Mouse (Mus musculus): Measurements from ENCODE around the gene Msi2. TPM values are rescaled to one million over a fixed set of nuclear protein-coding genes. Genes with fewer than 3 reads are reported as not detected.

The Msi2 gene
- polyA plus RNA-seq, 3 experiments from 2014 or later: 23.6 to 30.8 (median 26.0) TPM

DNA sequence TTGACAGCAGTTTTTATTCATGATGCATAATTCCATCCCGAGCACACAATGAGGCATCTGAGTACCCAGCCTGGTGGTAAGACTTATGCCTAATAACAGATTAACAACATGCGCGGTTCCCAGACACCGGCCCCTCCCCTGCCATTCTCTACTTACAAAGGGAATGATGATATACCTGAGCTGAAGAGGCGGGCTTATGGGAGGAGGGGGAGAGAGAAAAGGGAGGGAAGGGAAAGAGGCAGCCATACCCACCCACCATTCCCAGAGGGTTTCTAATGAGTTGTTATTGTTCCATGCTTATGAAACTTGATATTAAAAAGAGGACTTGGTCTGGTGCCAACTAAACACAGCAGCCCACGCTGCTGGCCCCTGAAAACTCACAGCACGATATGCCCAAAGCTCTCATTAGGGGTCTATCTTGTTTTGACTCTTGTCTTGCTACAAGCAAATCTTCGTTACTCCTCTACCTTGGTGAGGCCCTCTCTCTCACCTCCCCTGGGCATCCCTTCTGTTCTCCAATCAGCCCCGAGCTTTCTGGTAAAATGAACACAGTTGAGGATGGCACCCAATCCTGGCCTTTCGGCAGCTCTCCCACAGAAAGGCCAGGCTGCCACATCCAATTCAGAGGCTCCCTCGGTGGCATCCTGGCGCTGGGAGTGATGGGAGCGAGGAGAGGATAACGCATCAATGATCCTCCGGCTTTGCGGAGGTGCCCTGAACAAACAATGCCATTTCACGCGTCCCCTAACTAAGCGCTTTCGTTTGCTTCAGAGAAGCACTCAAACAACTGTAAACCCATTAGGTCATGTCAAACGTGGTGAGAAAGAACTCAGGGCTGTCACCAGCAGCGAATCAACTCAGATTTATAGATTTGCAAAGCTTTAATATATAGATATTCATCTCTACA lies 286.7 kb downstream of the Msi2 start:
- no peak for ATAC-seq

GRCm38 (mm10) chr11:88430292-88430691 lies 288.0 kb downstream of the Msi2 start:
- peak; percentile 86 for ATAC-seq

GRCm38 (mm10) chr11:88429680-88430079 lies 288.6 kb downstream of the Msi2 start:
- ATAC-seq: no peak

DNA sequence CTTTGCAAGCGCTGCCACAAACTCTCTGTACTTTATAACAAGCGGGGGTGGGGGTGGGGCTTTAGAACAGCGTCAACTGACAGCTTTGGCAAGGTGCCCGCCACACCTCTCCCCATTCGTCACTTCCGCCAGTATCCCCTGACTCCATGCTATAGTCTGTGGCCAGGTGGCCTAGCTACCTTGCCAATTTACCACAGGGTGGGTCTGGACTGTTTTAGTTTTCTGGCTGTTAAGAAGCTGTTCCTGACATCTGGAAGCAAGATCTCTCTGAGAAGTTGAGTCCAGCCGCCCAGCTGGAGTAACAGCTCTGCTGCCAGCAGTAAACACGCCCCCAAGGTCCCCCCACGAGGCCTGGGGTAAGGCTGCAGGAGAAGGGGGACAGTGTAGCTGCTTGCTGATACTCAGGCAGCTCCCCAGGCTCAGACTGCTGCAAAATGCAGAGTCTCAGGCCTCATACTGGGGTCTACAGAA lies 292.6 kb downstream of the Msi2 start:
- ATAC-seq: no peak

GRCm38 (mm10) chr11:88424034-88424767 lies 294.1 kb downstream of the Msi2 start:
- ATAC-seq: no peak

- ATAC-seq: no peak
Measured at GRCm38 (mm10) chr11:88421057-88421578, 297.2 kb downstream of the Msi2 start.

DNA sequence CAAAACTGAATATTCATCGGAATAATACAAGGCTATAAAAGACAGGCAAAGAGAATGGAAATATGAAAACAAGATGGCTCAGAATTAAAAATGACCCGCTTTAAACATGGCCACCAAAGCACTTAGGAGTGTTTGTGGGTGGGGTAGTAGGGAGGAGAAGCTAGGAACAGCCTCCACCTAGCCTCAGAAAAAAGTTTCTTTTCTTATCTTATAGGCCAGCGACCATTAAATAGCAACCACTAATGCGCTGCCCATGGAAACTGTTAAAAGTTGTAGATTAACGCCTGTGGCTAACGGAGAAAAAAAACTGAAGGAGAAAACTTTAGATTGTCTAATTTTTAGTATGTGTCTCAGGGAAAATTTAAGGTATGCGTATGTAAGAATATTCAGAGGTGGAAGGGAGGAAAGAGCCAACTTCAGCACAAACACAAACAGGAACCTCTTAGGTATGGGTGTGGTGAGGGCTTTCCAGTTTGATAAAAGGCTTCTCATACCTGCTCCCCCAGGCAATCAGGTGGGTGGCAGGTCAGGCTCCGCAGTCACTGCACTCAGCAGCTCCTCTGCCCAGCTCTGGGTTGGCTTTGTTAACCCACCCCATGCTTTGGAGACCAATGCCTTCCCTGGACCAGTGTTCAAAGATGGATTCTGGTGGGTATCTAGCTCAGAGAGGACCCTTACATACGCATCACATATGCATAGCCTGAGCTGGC lies 298.5 kb downstream of the Msi2 start:
- ATAC-seq: no peak

GRCm38 (mm10) chr11:88419064-88419463 lies 299.2 kb downstream of the Msi2 start:
- ATAC-seq: no peak

GRCm38 (mm10) chr11:88414157-88414870 lies 304.0 kb downstream of the Msi2 start:
- no peak for ATAC-seq

DNA sequence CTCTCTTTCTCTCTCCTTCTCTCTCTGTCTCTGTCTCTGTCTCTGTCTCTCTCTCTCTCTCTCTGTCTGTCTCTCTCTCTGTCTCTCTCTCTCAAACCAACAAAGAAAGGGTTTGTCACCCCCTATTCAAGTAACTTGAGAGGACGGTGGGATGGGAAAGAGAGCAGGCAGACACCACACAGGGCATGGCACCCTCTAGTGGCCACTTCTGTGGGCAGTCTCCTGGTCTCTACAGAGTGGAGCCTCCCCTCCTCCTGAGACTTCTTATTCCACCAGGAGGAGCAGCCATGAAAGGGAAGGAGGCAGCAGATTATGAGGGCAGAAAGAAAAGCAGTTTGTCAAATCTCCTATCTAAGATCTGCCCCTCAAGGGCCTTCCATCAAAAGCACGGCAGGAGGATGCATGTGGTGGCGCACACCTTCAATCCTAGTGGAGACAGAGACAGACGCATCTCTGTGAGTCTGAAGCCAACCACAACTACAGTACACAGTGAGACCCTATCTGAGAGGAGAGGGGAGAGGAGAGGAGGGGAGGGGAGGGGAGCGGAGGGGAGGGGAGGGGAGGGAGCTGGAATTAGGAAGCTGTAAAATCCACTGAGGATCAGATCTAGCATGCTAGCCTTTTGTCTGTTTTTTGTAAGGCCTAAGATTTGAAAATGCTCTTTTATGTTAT lies 305.8 kb downstream of the Msi2 start:
- no peak for ATAC-seq

DNA sequence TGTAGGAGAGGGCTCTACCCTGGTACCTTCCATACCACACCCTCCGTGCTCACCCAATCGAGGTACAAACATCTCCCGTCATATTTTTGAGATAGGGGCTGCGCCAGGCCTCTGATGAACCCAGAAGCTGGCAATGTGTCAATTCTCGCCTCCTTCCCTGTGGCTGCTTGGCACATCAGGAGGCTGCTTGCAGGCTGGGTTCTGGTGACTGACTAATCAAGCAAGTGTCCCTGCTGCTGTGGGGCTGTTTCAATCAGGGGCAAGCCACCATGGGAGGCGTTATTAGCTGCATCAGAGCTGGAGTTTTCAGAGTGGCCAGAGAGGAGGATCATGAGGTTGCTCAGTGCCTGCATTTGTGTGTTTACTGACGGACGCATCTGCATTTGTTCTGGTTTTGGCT lies 310.0 kb downstream of the Msi2 start:
- no peak for ATAC-seq

- ATAC-seq: no peak
Measured at GRCm38 (mm10) chr11:88406408-88406915, 311.9 kb downstream of the Msi2 start.

- ATAC-seq: no peak
Measured at GRCm38 (mm10) chr11:88404816-88405613, 313.3 kb downstream of the Msi2 start.

- ATAC-seq: no peak
Measured at GRCm38 (mm10) chr11:88404247-88404677, 314.1 kb downstream of the Msi2 start.

- ATAC-seq: no peak
Measured at GRCm38 (mm10) chr11:88402290-88402689, 316.0 kb downstream of the Msi2 start.

DNA sequence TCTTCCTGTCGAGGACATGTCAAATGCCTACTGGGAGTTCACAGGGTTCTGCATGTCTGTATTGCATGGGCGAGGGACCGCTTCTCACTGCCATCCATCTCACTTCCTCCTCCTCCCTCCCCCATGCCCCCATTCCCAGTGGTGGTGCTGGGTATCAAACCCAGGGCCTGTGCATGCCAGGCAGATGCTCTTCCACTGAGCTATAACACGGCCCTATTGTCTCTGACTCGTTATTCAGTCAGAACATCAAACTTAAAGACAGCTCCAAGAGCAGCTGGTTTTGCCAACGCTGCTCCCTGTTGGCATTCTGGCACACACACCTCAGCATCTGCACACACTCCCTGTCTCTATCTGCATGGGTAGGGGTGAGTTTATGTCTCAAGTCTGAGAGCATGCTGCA lies 317.0 kb downstream of the Msi2 start:
- ATAC-seq: no peak

DNA sequence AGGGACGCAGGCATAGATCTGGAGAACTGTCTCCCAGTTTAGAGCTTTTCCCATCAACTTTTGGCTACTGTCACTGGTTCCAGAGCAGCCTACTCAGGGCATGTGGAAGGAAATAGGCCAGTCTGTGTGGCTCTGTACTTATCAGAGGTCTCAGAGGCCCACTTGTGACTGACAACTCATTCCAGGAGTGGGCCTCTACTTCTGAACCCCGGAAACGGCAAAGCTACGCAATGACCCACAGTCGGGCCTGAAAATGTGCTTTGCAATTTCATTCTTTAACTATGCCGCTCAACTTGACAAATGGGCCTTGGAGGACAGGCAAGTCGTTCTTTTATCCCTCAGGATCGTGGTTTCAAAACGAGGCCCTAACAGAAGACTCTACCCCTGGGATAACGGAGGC lies 317.4 kb downstream of the Msi2 start:
- no peak for ATAC-seq

- no peak for ATAC-seq
Measured at GRCm38 (mm10) chr11:88400235-88400634, 318.1 kb downstream of the Msi2 start.

- ATAC-seq: no peak
Measured at GRCm38 (mm10) chr11:88399431-88399830, 318.9 kb downstream of the Msi2 start.

DNA sequence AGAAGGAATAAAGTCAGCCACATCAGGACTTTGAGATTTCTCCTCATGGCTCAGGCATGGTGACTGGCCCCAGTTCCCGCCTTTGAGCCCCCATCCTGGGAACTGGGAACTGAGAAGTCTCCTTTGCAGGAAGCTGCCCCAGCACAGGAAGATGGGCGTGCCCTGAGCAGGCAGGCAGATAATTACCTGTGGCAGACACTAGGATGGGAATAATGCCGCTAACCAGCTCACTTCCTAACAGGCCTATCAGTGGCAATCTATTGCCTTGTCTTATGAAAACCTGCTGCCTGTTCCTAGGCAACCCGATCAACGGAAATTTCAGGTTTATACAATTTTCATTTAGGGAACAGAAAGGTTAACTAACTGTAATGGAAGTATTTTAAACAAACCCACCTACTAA lies 319.3 kb downstream of the Msi2 start:
- no peak for ATAC-seq
